Mouse (Mus musculus) fat pad, adult 2 months (tissue): ENCODE measurements around the gene Gm8122.
"Not testable (repeated sequence)": the region's sequence is repeated elsewhere in the genome, so short reads cannot be mapped to it uniquely, and the experiment has no call there.

Experiments
- DNase-seq: peaks from one replicate; pipeline ENCODE4 v3.0.0-alpha.2; 2011; ENCODE audit warnings: low read depth, low spot score; ENCODE audit errors: extremely low read depth

Gene Gm8122

GRCm38 (mm10) chr14:43235204-43235603 is at the start of gene Gm8122:
Gm8122 (minus strand) TSS chr14:43235304.
- not testable (repeated sequence) for DNase-seq

- DNase-seq, result not testable (repeated sequence)
These were observed 43.6 kb upstream of the Gm8122 start for GRCm38 (mm10) chr14:43278681-43279080.

- not testable (repeated sequence) for DNase-seq
These were observed 43.0 kb upstream of the Gm8122 start for GRCm38 (mm10) chr14:43278146-43278545.

GRCm38 (mm10) chr14:43277468-43277867 is 42.4 kb upstream of the Gm8122 start:
- DNase-seq, result not testable (repeated sequence)

- not testable (repeated sequence) for DNase-seq
These were observed 40.6 kb upstream of the Gm8122 start for GRCm38 (mm10) chr14:43275752-43276151.

GRCm38 (mm10) chr14:43274986-43275511 is 39.9 kb upstream of the Gm8122 start, which contains the start of gene Gm9732:
Gm9732 (plus strand) TSS chr14:43275036.
- not testable (repeated sequence) for DNase-seq

- not testable (repeated sequence) for DNase-seq
These were observed 38.1 kb upstream of the Gm8122 start for GRCm38 (mm10) chr14:43273161-43273560.

- not testable (repeated sequence) for DNase-seq
These were observed 34.1 kb upstream of the Gm8122 start for GRCm38 (mm10) chr14:43269211-43269610.

- DNase-seq, result not testable (repeated sequence)
These were observed 33.5 kb upstream of the Gm8122 start for GRCm38 (mm10) chr14:43268521-43269084.

- not testable (repeated sequence) for DNase-seq
These were observed 28.3 kb upstream of the Gm8122 start for GRCm38 (mm10) chr14:43263421-43263820.

- DNase-seq, result not testable (repeated sequence)
These were observed 23.2 kb upstream of the Gm8122 start, which contains the start of gene Gm8126 for GRCm38 (mm10) chr14:43258349-43258748. Gm8126 (plus strand) TSS chr14:43258649.

GRCm38 (mm10) chr14:43256511-43256910 is 21.4 kb upstream of the Gm8122 start:
- not testable (repeated sequence) for DNase-seq

- DNase-seq, result not testable (repeated sequence)
These were observed 15.6 kb upstream of the Gm8122 start for GRCm38 (mm10) chr14:43250549-43251253.

GRCm38 (mm10) chr14:43249611-43250170 is 14.6 kb upstream of the Gm8122 start:
- DNase-seq, result not testable (repeated sequence)

GRCm38 (mm10) chr14:43237769-43238168 is 2.7 kb upstream of the Gm8122 start:
- DNase-seq, result not testable (repeated sequence)
